Mouse (Mus musculus) kidney, adult 11 months (tissue): Measurements from ENCODE around the gene Smg6.

Experiments
- DNase-seq: peaks from one replicate; pipeline ENCODE4 v3.0.0; 2022

The Smg6 gene

GRCm38 (mm10) chr11:75051712-75052550 is 126.3 kb downstream of the Smg6 start:
- DNase-seq = peak; percentile 61

GRCm38 (mm10) chr11:75053020-75053419 is 127.4 kb downstream of the Smg6 start:
- no peak for DNase-seq

- DNase-seq = no peak
Measured at GRCm38 (mm10) chr11:75053722-75054121, 128.1 kb downstream of the Smg6 start.

GRCm38 (mm10) chr11:75054184-75054877 is 128.7 kb downstream of the Smg6 start:
- DNase-seq = no peak

- no peak for DNase-seq
Measured at GRCm38 (mm10) chr11:75054878-75055214, 129.2 kb downstream of the Smg6 start.

GRCm38 (mm10) chr11:75062650-75063049 is 137.0 kb downstream of the Smg6 start:
- no peak for DNase-seq

- no peak for DNase-seq
Measured at GRCm38 (mm10) chr11:75064266-75064665, 138.6 kb downstream of the Smg6 start.

- DNase-seq = no peak
Measured at GRCm38 (mm10) chr11:75071352-75071751, 145.7 kb downstream of the Smg6 start.

GRCm38 (mm10) chr11:75072932-75073625 is 147.5 kb downstream of the Smg6 start:
- no peak for DNase-seq

- DNase-seq = no peak
Measured at GRCm38 (mm10) chr11:75073696-75074095, 148.1 kb downstream of the Smg6 start.

- DNase-seq = no peak
Measured at GRCm38 (mm10) chr11:75074543-75074942, 148.9 kb downstream of the Smg6 start.

GRCm38 (mm10) chr11:75078616-75079015 is 153.0 kb downstream of the Smg6 start:
- no peak for DNase-seq

- DNase-seq = no peak
Measured at GRCm38 (mm10) chr11:75083031-75083430, 157.4 kb downstream of the Smg6 start.

GRCm38 (mm10) chr11:75092159-75092558 is 166.5 kb downstream of the Smg6 start:
- DNase-seq = peak; percentile 16

- peak; percentile 14 for DNase-seq
Measured at GRCm38 (mm10) chr11:75092656-75093055, 167.0 kb downstream of the Smg6 start.

- DNase-seq = no peak
Measured at GRCm38 (mm10) chr11:75094759-75095158, 169.1 kb downstream of the Smg6 start.

- DNase-seq = no peak
Measured at GRCm38 (mm10) chr11:75102763-75103339, 177.2 kb downstream of the Smg6 start.

- DNase-seq = no peak
Measured at GRCm38 (mm10) chr11:75106614-75107013, 181.0 kb downstream of the Smg6 start.

- no peak for DNase-seq
Measured at GRCm38 (mm10) chr11:75108909-75109308, 183.3 kb downstream of the Smg6 start.

- no peak for DNase-seq
Measured at GRCm38 (mm10) chr11:75116379-75116778, 190.8 kb downstream of the Smg6 start.

- DNase-seq = no peak
Measured at GRCm38 (mm10) chr11:75118141-75118540, 192.5 kb downstream of the Smg6 start.

- DNase-seq = no peak
Measured at GRCm38 (mm10) chr11:75119298-75119697, 193.7 kb downstream of the Smg6 start.

- DNase-seq = no peak
Measured at GRCm38 (mm10) chr11:75119841-75120240, 194.2 kb downstream of the Smg6 start.
